Mouse (Mus musculus) gastrocnemius, postnatal 36 days (tissue): ENCODE measurements around the gene Gli1. TPM values are rescaled to one million over a fixed set of nuclear protein-coding genes. Genes with fewer than 3 reads are reported as not detected.

ENCODE experiments used
- DNase-seq, 2 experiments: peaks; one replicate each; pipeline ENCODE4 v3.0.0; 2022
- intact Hi-C: fragments of 180-260 bp; cut with DNase I; formaldehyde crosslinking; loops from one replicate; pipeline ENCODE4 v1.15.1; 2025
- total RNA-seq, 2 experiments: library from RNA; stranded (reverse); gene quantifications; 2 replicates each; pipeline ENCODE4 v1.2.3; 2021

Gli1 gene
- total RNA-seq, 2 experiments from 2014 or later: 1.0 to 1.5 TPM

DNA sequence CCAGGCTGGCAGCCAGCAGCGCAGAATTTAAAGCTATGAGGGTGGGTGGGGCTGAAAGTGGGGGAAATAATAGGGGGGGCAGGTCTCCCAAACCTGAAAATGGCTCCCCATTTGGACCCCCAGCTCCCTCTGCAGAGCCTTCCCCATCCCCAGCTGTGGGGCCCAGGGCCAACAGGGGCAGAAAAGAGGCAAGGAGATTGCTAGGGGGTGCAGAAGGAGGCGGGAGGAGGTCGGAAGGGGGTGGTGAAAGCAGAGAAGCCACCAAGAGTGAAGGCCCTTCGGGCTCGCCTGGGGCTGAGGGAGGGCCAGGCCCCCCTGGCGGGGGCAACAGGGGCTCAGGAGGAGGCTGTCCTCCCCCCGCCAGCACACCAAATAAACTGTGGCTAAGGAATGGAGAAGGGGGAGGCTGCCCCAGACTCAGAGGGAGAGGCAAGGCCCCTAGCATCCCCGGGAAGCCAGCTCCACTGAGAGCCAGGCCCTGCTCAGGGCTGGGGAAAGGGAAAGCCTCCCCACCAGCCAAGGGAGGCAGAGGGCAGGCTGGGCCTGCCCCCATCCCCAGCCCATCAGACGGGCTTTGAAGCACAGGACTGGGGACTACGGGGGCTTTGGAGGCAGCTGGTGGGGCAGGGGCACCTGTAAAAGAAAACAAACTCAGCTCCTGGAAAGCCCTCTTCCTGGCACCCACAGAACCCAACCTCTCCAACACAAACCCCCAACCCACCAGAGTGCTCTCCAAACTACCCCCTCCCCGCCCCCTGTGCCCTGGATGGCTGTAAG, 56.9 kb downstream of the Gli1 start:
- intact Hi-C loops: no loop called here
- DNase-seq: no peak

DNA sequence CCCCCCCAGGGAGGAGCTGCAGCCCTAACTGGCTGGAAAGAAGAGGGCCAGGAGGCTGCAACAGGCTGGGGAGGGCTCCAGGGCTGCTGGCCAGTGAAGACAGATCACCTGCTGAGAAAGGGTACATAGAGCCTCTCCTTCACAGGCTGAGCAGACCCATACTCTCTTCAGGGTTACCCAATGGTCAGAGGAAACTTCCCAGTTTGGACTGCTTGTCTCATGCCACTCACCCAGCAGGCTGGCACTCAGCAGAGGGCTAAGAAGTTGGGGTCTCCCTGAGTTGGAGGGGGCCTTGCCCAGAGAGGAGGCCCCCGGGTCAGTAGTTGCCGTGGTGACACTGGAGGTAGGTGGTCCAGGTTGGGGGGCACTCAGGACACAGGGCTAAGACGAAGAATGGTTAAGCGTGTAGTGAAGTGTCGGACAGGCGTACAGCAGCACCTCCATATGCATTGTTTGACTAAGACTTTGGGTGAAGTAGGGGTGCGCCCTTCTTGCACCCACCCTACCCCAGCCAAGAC, 57.6 kb downstream of the Gli1 start:
- intact Hi-C loops: no loop called here
- no peak for DNase-seq

DNA sequence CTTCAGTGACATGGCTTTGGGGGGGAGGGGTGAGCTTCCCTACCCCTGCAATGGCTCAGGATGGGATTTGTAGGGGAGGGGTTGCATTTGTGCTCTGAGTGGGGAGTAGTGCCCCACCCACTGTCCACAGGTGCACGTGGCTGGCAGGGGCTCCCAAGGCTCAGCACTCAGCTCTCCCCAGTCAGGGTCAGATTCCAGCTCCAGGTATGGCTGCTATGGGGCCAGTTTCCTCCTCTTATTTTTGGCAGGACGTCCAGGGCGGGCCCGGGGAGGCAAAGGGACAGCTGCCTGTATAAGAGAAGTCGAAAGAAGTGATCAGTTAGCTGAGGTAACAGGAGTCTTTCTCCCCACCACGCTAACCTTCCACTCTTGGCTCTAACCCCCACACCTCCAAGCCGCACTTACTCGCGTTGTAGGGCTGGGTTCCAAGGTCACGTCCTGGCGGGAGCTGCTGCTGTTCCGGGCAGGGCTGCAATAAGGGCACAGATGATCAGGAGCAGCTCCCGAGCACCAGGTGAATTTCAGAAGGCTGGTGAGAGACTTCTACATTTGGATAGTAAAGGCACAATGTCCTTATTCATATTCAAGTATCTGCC, 59.1 kb downstream of the Gli1 start:
- no peak for DNase-seq
- intact Hi-C loops: no loop called here

DNA sequence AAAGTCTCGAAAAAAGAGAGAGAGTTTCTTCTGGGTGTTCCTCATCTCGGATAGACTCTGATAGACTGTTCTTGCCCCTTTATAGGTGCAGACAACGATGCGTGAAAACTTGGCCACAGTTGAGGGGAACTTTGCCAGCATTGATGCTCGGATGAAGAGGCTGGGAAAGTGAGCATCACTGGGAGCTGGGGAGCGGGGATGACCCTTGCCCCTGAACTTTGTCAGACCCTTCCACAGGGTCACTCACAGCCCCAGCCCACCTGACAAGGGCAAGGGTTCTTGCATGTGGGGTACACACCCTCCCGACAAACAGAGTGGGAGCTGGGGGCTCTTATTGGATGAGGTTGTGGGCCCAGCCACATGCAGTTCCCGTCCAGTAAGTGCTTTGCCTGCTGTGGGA, 60.5 kb downstream of the Gli1 start:
- intact Hi-C loops: no loop called here

More for the DNA sequence above, 60.5 kb downstream of the Gli1 start:
- DNase-seq: no peak

Other genes with a start within 250 kb of the Gli1 start
- 10 to 100 TPM; 10.7 to 11.4 TPM for gene Os9, start 220.8 kb downstream of the Gli1 start, total RNA-seq
- 1 to 10 TPM in 1 of 2 experiments, under 1 TPM in 1; 0.69 to 1.0 TPM for gene B4galnt1, start 176.7 kb downstream of the Gli1 start, total RNA-seq
- gene Slc26a10, start 161.3 kb downstream of the Gli1 start, total RNA-seq: 1 to 10 TPM; 4.8 to 5.1 TPM
- 1 to 10 TPM; 8.3 to 9.4 TPM for gene Arhgef25, start 151.9 kb downstream of the Gli1 start, total RNA-seq
- gene Dtx3, start 146.2 kb downstream of the Gli1 start, total RNA-seq: 10 to 100 TPM; 21.2 to 24.6 TPM
- gene Pip4k2c, start 130.4 kb downstream of the Gli1 start, total RNA-seq: 1 to 10 TPM; 5.6 to 6.1 TPM
- gene Kif5a, start 78.6 kb downstream of the Gli1 start, total RNA-seq: under 1 TPM; 0.20 to 0.66 TPM
- gene Dctn2, start 75.6 kb downstream of the Gli1 start, total RNA-seq: 10 to 100 TPM; 86.8 to 91.8 TPM
- gene Mbd6, start 53.0 kb downstream of the Gli1 start, total RNA-seq: 10 to 100 TPM; 11.5 to 17.1 TPM
- gene Mars, start 30.2 kb downstream of the Gli1 start, total RNA-seq: 10 to 100 TPM; 54.1 to 56.1 TPM
- 1 to 10 TPM in 1 of 2 experiments, under 1 TPM in 1; 0.96 to 1.3 TPM for gene Arhgap9, start 20.0 kb downstream of the Gli1 start, total RNA-seq
- not detected for gene Inhbe, start 12.4 kb upstream of the Gli1 start, total RNA-seq
- not detected for gene Inhbc, start 28.5 kb upstream of the Gli1 start, total RNA-seq
- gene R3hdm2, start 38.4 kb upstream of the Gli1 start, total RNA-seq: 100 to 1,000 TPM in 1 of 2 experiments, 10 to 100 TPM in 1; 89.7 to 129 TPM
- gene Stac3, start 159.7 kb upstream of the Gli1 start, total RNA-seq: 100 to 1,000 TPM; 342 to 376 TPM
- 10 to 100 TPM; 11.0 to 11.3 TPM for gene Ndufa4l2, start 173.0 kb upstream of the Gli1 start, total RNA-seq
- gene Shmt2, start 180.5 kb upstream of the Gli1 start, total RNA-seq: 10 to 100 TPM; 23.4 to 26.4 TPM
- under 1 TPM; 0.20 TPM for gene Nxph4, start 192.6 kb upstream of the Gli1 start, total RNA-seq